Mouse (Mus musculus): ENCODE results near the gene Exo1. TPM values are rescaled to one million over a fixed set of nuclear protein-coding genes. Genes with fewer than 3 reads are reported as not detected.

Gene Exo1
- 2.1 and 2.5 TPM in 2 replicates for polyA plus RNA-seq (2012)

GRCm38 (mm10) chr1:175880453-175881296 lies at the start of gene Exo1:
Exo1 (plus strand) TSS chr1:175880581.

GRCm38 (mm10) chr1:175920029-175920428 lies 39.6 kb downstream of the Exo1 start, which contains the start of gene Gm38100:
Gm38100 (plus strand) TSS chr1:175920329.

Other genes with a start within 250 kb of the Exo1 start
- 0.84 and 1.2 TPM in 2 replicates for gene Opn3, start 187.8 kb upstream of the Exo1 start, polyA plus RNA-seq (2012)
- gene Chml, start 187.7 kb upstream of the Exo1 start, polyA plus RNA-seq (2012): 14.6 and 15.6 TPM in 2 replicates
- gene Wdr64, start 182.0 kb upstream of the Exo1 start, polyA plus RNA-seq (2012): not detected in 2 replicates
- not detected in 2 replicates for gene Gm38100, start 39.7 kb downstream of the Exo1 start, polyA plus RNA-seq (2012)
- gene Rbm8a2, start 98.5 kb downstream of the Exo1 start, polyA plus RNA-seq (2012): not detected in 2 replicates